Mouse (Mus musculus) erythroblast, embryonic 14.5 days (primary cell): ENCODE data around the gene Ggact.

Experiments used
- GATA1 ChIP-seq: IDR thresholded peaks from 2 replicates; pipeline ENCODE4 v1.6.1; 2012; ENCODE audit warnings: low read length, inconsistent platforms, mixed read lengths
- TAL1 ChIP-seq: IDR thresholded peaks from 3 replicates; pipeline ENCODE4 v1.6.1; 2012; ENCODE audit warnings: low read length, inconsistent platforms, mixed read lengths

DNA sequence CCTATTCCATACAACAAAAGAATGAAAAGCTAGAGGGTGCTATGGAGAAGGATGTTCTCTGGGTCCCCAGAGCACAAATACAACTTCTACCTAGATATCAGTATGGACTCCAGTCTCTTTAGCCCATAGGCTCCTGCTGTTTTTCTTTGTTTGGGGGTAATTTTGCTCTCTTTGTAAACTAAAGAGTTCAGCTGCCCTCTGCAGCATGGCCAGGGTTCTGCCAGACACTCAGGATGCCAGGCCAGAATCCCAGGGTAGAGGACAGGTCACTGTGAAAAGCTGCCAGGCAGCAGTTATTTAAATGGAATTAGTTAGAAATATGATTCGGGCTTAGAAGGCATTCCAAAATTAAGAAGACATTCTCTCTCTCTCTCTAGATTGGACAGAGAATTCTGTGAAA is 22.9 kb upstream of the Ggact start:
- TF ChIP-seq GATA1: no peak
- TF ChIP-seq TAL1: no peak
